Mouse (Mus musculus) frontal cortex, postnatal 10 days (tissue): ENCODE results near the gene Sema6b.

ENCODE experiments used
- DNase-seq, 2 experiments: peaks; one replicate each; pipeline ENCODE4 v3.0.0; 2022; ENCODE audit warnings: low spot score in 2 of 2, mixed read lengths in 1 of 2

Sema6b gene

GRCm38 (mm10) chr17:56092312-56092711 is 47.8 kb downstream of the Sema6b start:
- DNase-seq, result no peak

GRCm38 (mm10) chr17:56080781-56081585 is 59.2 kb downstream of the Sema6b start:
- DNase-seq, result peak; percentile 64 to 68

GRCm38 (mm10) chr17:56079921-56080320 is 60.2 kb downstream of the Sema6b start:
- no peak for DNase-seq

- peak; percentile 99 to 100 for DNase-seq
Measured at GRCm38 (mm10) chr17:56078880-56079795, 61.0 kb downstream of the Sema6b start, which contains the start of gene Hdgfl2. Gene Hdgfl2, plus strand, starts transcription at chr17:56079634.

- DNase-seq, result peak in 1 of 2 experiments; percentile 50
Measured at GRCm38 (mm10) chr17:56078361-56078760, 61.8 kb downstream of the Sema6b start.

- no peak for DNase-seq
Measured at GRCm38 (mm10) chr17:56077523-56077922, 62.6 kb downstream of the Sema6b start.

- DNase-seq, result peak; percentile 96 to 97
Measured at GRCm38 (mm10) chr17:56074827-56075208, 65.3 kb downstream of the Sema6b start, which contains the start of gene Ubxn6. Gene Ubxn6, minus strand, starts transcription at chr17:56075028.

GRCm38 (mm10) chr17:56074097-56074826 is 65.9 kb downstream of the Sema6b start:
- DNase-seq, result peak; percentile 61 to 69
